Mouse (Mus musculus): ENCODE measurements at regions not wholly inside any gene's neighbourhood (a gene's known extent, or its start where the extent isn't known, plus 50 kb on each side); places are given as distances from the start of the nearest gene placed in this dataset.

DNA sequence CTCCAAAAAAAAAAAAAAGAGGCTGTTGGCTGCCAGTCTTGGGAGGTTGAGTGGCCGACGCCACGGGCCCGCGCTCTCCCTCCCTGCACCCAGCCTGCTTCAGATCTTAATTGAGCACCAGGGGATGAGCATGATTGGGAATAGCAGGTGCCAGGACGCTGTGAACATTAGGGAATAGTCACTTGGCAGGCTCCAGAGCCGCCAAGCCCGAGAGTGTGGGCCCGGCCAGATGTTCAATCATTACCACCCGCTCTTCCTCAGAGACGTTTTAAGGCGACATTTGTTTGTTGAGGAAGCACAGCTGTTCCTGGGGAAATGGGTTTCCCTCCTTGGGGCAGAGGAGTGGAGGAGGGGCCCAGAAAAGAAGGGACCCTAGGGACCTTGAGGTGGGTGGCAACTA, 94.0 kb upstream of the Smad3 start:
- no peak for DNase-seq (ENCODE audit: low spot score in 2 of 2)

DNA sequence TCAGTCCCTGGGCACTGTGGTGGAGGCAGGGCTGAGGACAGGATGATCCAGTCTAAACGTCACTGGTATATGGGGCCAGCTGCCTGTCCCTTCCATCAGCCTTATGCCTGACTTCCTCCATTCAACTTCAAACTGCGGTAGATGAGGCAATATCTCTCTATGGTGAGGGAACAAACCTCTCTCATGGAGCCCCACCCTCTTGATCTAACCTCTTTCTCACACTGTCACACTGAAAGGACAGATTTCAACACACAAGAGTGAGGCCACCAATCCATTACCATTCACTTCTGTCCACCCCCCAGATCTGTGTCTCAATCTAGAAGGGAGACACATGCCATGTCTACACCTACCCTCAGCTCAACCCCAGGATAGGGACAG, 92.5 kb upstream of the Smad3 start:
- DNase-seq (ENCODE audit: low spot score in 2 of 2) = no peak

DNA sequence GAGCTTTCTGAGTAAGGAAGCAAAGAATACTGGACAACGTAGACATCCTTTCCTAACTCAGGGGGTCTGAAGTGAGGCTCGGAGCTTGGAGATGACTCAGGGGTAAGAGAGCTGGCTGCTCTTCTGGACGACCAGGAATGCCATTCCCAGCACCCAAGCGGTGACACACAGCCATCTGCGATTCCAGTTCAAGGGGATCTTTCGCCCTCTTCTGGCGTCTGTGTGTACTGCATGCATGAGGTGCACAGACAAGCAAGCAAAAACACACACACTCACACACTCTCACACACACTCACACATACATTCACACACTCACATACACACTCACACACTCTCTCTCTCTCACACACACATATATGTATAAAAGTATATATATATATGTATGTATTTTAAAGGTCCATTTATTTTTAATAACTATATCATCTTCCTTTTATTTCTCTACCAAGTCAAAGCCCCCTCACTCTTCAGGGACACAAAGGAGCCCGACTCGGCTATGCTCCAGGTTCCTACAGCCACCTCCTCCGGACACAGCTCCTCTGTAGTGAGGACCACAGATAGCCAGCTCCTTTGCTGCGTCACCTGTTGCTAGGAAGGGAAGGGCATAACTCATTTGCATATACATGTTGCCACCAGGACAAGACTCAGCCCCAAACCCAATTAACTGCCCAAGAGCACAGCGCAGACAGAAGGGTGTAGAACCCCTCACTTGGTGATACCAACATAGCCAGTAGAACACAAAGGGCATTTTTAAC, 91.9 kb upstream of the Smad3 start:
- no peak for DNase-seq (ENCODE audit: low spot score in 2 of 2)

DNA sequence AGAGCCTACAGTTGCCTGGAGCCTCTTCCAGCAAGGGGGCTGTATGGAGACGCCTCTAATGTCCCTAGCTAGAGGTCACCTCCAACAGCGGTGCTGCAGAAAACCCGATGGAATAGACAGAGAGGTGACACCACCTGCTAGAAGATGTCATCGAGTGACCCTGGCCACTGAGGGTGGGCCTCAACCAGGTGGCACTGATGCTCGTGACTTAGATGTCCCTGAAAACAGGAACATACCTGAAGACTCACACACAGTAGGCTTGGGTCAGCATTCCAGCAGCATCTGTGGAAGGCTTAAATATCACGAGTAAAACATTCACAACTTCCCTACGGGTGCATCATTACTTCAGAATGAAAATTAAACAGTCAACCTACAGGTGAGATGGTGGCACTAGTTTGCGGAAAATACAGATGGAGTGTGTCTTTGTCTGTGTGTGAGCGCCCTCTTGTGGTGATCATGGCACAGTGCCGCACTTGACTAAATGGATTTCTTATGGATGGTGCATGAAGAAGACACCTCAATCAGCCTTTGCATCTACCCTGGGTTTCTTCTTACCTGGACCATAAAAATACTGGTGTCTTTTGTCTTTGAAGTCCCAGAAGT, 86.2 kb upstream of the Smad3 start:
- DNase-seq (ENCODE audit: low spot score in 2 of 2) = peak; percentile 67 to 68

DNA sequence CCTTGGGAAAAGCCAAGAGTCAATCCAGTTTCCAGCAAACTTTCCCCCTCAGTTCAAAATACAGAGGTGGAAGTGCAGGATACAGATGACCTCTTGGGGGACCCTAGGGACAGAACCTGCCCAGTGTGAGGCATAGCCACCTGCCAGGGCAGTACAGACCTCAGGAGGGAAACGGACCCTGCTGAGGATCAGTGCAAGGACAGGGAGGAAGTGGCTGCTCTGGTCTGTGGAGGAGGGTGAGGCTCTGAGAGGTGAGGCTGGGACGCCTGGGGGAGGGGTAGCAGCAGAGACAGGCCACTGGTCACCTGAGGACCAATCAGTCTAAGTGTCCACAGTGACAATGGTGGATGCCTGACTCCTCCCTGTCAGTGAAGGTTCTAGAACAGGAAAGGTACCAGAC, 85.6 kb upstream of the Smad3 start:
- no peak for DNase-seq (ENCODE audit: low spot score in 2 of 2)

DNA sequence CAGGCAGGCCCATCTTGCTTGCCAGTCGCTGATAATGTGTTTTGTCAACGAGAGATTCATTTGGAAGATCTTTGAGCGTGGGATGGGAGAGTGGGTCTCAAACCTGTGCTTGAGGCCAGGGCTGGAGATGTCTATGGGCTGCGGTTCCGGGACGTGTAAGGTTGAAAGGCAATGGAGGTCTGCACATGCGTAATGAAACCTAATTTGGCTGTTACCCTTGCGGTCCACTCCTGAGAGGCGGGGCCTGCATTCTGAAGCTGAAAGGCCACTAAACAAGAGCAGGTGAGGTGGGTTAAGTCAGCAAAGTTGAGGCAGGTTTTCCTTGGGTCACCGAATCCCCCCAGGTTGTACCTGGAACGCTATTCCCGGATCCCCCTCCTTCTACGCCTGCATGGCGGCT, 83.3 kb upstream of the Smad3 start:
- DNase-seq (ENCODE audit: low spot score in 2 of 2) = no peak

DNA sequence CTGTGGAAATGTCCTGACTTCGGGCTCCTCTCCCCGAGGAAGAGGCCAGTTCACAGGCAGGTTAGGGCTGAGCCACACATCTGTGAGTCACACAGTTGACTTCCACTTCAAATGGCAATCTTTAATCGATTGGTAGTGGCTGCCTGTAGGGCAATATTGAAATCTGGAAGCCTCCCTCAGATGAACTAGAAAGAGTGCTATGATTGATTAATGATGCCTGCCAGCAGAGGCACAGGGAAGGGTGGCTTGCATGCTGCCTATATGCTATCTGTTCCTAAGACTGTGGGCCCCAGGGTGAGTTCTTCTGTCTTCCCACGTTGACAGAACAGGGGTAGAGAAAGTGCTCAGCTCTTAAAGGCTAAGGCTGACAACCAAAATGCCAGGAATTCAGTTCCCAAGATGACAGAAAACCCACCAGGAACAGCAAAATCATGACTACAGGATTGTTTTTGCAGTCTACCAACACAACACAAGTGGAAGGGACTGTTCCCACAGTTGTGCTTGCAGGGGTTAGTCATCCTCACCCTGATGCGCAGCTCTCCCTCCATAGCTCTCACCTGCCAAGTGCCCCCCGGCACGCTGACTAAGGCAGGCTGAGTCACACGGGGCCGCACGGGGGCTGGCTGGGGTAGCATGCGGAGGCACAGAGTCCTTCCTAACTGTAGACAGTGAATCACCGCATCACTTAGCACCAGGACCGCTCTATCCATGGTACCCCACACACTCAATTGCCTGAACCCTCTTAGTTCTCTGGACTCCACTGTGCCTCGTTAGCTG, 81.4 kb upstream of the Smad3 start:
- peak; percentile 48 to 50 for DNase-seq (ENCODE audit: low spot score in 2 of 2)

DNA sequence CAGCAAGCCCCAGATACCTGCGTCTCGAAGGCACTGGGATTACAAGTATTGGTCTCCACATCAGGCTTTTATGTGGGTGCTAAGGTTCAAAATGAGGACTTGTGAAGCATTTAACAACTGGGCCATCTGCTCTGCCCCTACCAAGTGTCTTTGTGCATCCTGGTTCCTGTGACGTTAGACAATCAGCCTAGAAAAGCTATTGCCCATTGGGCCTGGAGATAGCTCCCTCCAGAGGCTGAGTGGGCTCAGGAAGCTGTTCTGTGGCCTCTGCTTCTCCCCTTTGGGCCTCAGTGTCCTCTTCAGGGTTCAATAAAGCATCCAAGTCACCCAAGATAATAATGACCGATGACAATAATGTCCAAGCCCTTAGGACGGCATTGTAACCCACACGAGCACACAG, 79.8 kb upstream of the Smad3 start:
- no peak for DNase-seq (ENCODE audit: low spot score in 2 of 2)

DNA sequence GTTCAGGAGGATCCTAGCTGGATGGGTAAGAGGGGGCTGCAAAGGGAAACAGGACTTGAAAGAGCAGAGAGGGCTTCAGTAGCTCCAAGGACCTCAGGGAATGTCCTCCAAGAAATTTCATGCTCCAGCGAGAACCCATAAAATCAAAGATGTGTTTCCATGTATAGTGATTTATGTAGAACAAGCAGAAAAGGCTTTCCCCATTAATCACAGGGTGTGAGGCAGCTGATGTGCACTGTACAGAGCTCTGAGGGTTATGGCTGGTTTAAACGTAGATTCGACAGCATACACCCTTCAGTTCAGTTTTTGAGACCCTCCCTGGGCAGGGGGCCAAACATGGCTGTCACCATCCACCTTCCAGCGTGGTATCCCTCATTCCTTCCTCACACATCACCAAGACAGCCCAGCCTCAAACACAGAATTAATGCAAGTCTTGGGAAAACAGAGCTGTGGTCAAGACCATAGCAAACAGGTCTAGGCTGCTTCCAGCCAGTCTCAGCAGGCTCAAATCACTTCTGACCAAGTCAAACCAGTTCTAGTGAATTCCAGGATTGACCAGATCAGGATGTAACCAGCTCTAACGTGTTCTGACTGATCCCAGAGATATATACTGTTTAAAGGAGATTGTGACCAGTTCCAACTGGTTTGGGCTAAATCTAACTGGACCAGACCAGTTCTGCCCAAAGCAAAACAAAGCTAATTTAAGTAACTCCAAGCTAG, 78.9 kb upstream of the Smad3 start:
- DNase-seq (ENCODE audit: low spot score in 2 of 2) = no peak

DNA sequence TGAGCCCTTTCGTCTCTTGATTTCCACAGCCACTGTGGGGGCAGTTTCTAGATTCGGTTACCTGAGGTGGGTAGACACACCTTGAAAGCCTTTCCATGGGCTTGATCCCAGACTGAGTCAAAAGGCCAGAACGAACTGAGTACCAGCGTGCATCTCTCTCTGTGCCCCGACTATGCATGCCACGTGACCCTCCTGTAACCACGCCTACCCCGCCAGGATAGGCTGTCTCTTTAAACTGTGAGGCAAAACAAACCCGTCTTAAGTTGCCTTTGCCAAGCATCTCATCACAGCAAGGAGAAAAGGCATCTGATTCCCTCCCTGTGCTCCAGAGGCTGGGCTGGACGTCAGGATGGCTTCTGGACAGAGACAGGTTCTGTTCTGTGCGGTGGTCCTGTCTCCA, 78.2 kb upstream of the Smad3 start:
- DNase-seq (ENCODE audit: low spot score in 2 of 2) = no peak

DNA sequence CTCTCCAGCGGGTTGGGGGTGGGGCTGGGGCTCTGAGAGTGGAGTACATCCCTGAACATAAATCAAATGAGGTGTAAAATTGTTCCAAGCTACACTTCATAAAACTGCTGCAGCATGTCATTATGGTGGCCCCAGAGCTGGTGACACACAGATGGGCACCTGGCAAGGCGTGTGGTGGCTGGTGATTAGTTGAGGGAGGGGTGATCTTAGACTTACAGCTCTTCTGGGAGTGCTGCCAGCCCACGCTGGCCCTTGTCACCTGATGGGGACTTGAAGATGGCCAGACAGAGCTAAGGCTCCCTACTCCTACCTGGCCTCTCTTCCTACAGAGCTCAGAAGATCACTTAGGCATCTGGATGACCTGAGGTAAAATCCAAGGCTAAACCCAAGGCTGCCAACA, 76.6 kb upstream of the Smad3 start:
- DNase-seq (ENCODE audit: low spot score in 2 of 2) = no peak

DNA sequence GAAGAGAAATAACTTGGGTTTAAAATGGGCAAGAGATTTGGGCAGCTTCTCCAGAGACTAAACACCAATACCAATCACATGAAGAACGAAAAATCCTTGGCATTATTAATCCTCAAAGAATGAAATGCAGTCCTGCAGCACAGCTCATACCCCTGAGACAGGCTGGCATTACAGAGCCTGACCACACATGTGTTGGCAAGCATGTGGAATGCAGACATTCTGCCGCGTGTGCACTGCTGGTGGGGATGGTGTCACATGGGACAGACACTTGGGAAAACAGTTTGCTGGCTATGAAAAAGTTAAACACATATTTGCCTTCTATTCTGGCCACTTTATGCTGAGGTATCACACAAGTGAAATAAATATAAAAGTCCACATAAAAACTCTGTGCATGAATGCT, 60.4 kb upstream of the Smad3 start:
- DNase-seq (ENCODE audit: low spot score in 2 of 2) = no peak

DNA sequence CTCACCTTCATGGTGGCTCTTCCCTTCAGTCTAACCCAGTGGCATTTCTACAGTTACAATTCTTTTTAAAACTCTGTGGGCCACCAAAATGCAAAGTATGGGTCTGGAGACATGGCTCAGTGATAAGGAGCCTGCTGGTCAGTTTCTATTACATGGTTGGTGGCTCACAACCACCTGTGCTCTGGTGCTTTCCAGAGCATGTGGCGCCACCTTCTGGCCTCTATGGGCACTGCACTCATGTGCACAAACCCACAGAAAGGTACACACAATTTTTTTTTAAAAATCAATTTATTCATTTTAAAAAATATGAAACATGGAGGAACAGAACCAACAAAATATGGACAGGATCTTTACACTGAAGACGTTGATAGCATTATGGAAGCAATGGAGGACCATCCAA, 58.7 kb upstream of the Smad3 start:
- DNase-seq (ENCODE audit: low spot score in 2 of 2) = no peak

DNA sequence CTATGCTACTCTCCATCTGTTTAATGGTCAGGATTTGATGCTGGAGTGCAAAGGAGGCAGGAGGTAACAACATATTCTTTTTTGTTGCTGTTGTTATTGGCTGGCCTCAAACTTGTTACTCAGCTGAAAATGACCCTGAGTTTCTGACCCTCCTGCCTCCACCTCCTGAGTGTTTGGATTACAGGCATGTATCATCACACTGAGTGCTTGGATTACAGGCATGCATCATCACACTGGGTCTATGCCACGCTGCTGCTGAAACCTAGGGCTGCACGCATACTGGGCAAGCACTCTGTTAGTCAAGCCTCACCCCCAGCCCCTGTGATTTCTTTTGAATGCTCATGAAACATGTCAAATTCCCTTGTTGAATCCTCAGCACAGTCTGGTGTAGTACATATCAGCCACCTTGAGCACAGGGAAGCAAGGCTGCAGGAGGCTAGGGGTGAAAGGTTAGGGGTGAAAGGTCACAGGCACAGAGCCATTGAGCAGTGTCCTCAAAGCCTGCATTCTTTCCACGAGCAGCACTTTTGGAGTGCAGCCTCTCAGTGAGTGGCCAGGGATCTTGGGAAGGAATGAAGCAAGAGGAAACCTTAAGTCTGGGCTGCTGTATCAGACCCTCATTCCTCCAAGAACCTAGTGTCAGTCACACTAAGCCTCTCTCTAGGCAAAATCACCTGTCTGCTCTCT, 52.2 kb upstream of the Smad3 start:
- no peak for DNase-seq (ENCODE audit: low spot score in 2 of 2)

All from adrenal gland, adult 18-20 months (tissue).